Mouse (Mus musculus): ENCODE measurements around the gene Pnpla2. TPM values are rescaled to one million over a fixed set of nuclear protein-coding genes. Genes with fewer than 3 reads are reported as not detected.

Gene Pnpla2
- total and polyA plus RNA-seq, 3 experiments = 398 to 669 (median 572) TPM

DNA sequence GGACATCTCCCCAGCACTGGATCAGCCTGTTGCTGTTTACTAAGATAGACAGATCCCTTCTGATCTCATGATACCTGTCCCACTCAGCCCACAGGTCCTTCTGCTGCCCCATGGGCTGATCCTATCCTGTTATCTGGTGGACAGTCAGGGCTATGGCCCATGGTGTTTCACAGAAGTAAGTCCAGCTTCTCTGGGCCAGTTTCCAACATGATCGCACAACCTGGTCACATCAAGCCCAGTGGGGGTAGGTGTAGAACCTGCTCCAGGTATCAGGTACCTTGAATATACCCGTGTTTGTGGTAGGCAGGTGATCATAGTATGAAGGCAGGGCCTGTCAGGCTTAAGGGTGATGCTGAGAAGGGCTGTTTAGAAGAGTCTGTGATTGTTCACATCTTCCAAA, 40.4 kb downstream of the Pnpla2 start:
- H3K9ac ChIP-seq (ENCODE audit: low read depth, low read length) = no peak overlapping the region
- no peaks in the 10 kb centered on the region for H3K27me3 ChIP-seq (ENCODE audit: control insufficient read depth, insufficient read depth, low read length)
- no peak overlapping the region for H3K4me3 ChIP-seq
- no peak for TF ChIP-seq CTCF (IDR thresholded peaks at IDR 0.05)
- TF ChIP-seq EP300 (IDR thresholded peaks at IDR 0.05; ENCODE audit: insufficient read depth, low read depth, low read length) = no peak
- no peak for DNase-seq
- no peaks in the 10 kb centered on the region; the same call in 1 of the 2 replicates for H3K36me3 ChIP-seq (ENCODE audit: control insufficient read depth, insufficient read depth, low read length)
- WGBS = 91% methylated on average over 2 of the region's 2 CpGs
- peaks cover 1% of the 10 kb centered on the region; the same call in 1 of the 2 replicates for H3K4me1 ChIP-seq (ENCODE audit: control insufficient read depth, insufficient read depth, low read length)
- H3K79me2 ChIP-seq (replicated peaks; ENCODE audit: control insufficient read depth, insufficient read depth, low read length) = no peaks in the 10 kb centered on the region
- intact Hi-C loops (cut with DNase I) = no loop called here
- no peak overlapping the region for H3K27ac ChIP-seq

DNA sequence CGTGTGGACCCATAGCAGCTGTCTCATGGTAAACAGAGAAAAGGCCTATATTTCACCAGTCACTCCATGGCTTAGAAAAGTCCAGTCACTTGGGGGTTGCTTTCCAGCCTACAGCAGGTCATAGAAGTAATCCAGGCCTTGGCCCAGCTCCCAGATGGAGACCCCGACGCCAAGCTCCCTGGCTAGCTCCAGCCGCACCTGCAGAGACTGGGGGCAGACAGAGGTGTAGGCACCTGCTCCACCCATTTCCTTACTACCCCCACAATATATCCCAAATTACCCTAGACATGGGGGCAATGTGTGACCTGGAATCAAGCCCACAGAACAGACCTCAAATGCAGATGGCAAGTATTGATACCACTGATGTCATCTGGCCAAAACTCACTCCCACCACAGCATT, 40.9 kb downstream of the Pnpla2 start:
- WGBS = 78% methylated on average over 4 of the region's 4 CpGs
- Histone ChIP-seq H3K4me1 (ENCODE audit: control insufficient read depth, insufficient read depth, low read length) (peaks cover 1% of the 10 kb centered on the region; the same call in 1 of the 2 replicates), H3K9ac (ENCODE audit: low read depth, low read length) (no peak overlapping the region), H3K27ac (no peak overlapping the region), H3K27me3 (ENCODE audit: control insufficient read depth, insufficient read depth, low read length) (no peaks in the 10 kb centered on the region), H3K79me2 (replicated peaks; ENCODE audit: control insufficient read depth, insufficient read depth, low read length) (no peaks in the 10 kb centered on the region), H3K36me3 (ENCODE audit: control insufficient read depth, insufficient read depth, low read length) (no peaks in the 10 kb centered on the region), H3K4me3 (no peak overlapping the region)
- intact Hi-C loops (cut with DNase I) = no loop called here
- TF ChIP-seq CTCF (IDR thresholded peaks at IDR 0.05) (no peak), POLR2A (IDR thresholded peaks at IDR 0.05; ENCODE audit: insufficient read depth, low read depth, low read length) (no peak), EP300 (IDR thresholded peaks at IDR 0.05; ENCODE audit: insufficient read depth, low read depth, low read length) (no peak)
- DNase-seq = no peak

DNA sequence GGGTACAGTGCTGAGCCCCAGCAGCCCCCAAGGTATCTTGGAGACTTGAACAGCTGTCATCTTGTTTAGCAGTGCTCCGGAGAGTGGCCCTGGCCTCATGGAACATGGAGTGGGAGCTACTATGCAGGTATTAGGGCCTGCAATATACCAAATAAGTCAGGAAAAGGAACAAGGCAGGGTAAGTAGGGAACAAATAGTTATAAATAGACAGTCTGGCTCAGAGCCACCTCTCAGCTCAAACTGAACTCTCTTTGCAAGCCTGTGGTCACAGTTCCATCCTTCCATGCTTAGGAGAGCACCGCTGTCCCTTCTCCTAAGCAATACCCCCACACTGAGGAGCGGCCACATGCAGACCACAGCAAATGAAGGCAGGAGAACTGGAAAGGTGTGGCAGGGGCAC, 42.6 kb downstream of the Pnpla2 start:
- Histone ChIP-seq H3K79me2 (replicated peaks; ENCODE audit: control insufficient read depth, insufficient read depth, low read length) (no peaks in the 10 kb centered on the region), H3K27me3 (ENCODE audit: control insufficient read depth, insufficient read depth, low read length) (no peaks in the 10 kb centered on the region), H3K9ac (ENCODE audit: low read depth, low read length) (no peak overlapping the region), H3K36me3 (ENCODE audit: control insufficient read depth, insufficient read depth, low read length) (no peaks in the 10 kb centered on the region), H3K4me1 (ENCODE audit: control insufficient read depth, insufficient read depth, low read length) (peaks cover 1% of the 10 kb centered on the region; the same call in 1 of the 2 replicates), H3K27ac (peak overlapping the region; percentile 61), H3K4me3 (no peak overlapping the region)
- intact Hi-C loops (cut with DNase I) = no loop called here
- TF ChIP-seq EP300 (IDR thresholded peaks at IDR 0.05; ENCODE audit: insufficient read depth, low read depth, low read length) = no peak
- TF ChIP-seq POLR2A (IDR thresholded peaks at IDR 0.05; ENCODE audit: insufficient read depth, low read depth, low read length) = no peak
- TF ChIP-seq CTCF (IDR thresholded peaks at IDR 0.05) = no peak
- WGBS = 56% methylated on average over 3 of the region's 3 CpGs
- no peak for DNase-seq

DNA sequence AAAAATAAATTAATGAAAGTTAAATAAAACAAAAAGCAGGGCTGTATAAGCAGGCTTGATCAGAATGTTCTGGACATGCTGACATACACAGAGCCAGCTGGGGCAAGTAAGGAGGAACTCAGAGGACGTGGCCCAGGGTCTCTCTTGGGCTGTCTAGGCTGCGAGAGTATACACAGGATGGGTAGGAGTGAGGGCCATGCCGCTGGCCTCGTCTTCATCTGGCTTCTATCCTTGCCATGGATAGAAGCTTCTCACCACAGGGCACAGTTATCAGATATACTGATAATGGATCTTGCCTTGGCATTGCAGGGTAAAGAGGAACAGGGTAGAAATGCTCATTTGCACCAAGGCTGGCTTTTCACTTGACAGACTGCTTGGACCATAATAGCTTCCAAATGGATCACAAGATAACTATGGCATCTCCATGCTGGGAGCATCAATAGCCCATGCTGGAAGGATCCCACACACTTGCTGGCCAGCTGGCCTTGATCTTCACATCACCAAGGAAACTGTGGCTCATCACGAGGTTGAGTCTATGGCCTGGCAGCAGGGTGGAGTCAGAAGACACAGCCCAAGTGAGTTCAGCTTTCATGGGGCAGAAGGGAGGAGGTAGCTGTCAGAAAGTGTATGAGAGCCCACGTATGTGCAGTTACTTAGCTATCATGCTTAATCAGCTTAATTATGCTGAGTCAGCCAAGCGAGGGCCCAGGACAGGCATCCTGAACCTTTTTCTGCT, 47.0 kb downstream of the Pnpla2 start:
- TF ChIP-seq POLR2A (IDR thresholded peaks at IDR 0.05; ENCODE audit: insufficient read depth, low read depth, low read length) (no peak), CTCF (IDR thresholded peaks at IDR 0.05) (no peak), EP300 (IDR thresholded peaks at IDR 0.05; ENCODE audit: insufficient read depth, low read depth, low read length) (no peak)
- intact Hi-C loops (cut with DNase I) = no loop called here

DNA sequence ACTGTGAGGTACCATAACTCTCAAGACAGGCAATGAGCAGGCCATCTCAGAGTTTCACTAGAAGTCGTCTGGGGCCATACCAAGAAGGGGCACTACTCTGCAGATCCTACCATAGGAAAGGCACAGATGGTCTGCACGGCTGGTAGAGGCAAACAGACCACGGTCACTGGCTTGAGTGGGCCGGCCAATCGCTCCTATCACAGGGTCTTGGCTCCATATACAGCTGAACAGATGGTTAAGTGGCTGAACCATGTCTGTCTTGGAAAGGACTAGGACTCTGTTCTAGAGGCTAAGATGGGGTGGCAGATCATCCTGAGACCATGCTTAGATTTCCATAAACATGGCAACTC, 47.5 kb downstream of the Pnpla2 start:
- H3K9ac ChIP-seq (ENCODE audit: low read depth, low read length) = no peak overlapping the region
- H3K4me3 ChIP-seq = no peak overlapping the region
- H3K27ac ChIP-seq = no peak overlapping the region
- intact Hi-C loops (cut with DNase I) = no loop called here
- WGBS = 97% methylated on average over 5 of the region's 5 CpGs
- no peaks in the 10 kb centered on the region for H3K79me2 ChIP-seq (replicated peaks; ENCODE audit: control insufficient read depth, insufficient read depth, low read length)
- no peak for TF ChIP-seq POLR2A (IDR thresholded peaks at IDR 0.05; ENCODE audit: insufficient read depth, low read depth, low read length)
- TF ChIP-seq CTCF (IDR thresholded peaks at IDR 0.05) = no peak
- TF ChIP-seq EP300 (IDR thresholded peaks at IDR 0.05; ENCODE audit: insufficient read depth, low read depth, low read length) = no peak
- no peaks in the 10 kb centered on the region for H3K36me3 ChIP-seq (ENCODE audit: control insufficient read depth, insufficient read depth, low read length)
- H3K27me3 ChIP-seq (ENCODE audit: control insufficient read depth, insufficient read depth, low read length) = no peaks in the 10 kb centered on the region
- no peak for DNase-seq
- peaks cover 1% of the 10 kb centered on the region; the same call in 1 of the 2 replicates for H3K4me1 ChIP-seq (ENCODE audit: control insufficient read depth, insufficient read depth, low read length)

More for the DNA sequence above, 47.0 kb downstream of the Pnpla2 start:
- DNase-seq = no peak
- Histone ChIP-seq H3K9ac (ENCODE audit: low read depth, low read length) (no peak overlapping the region), H3K27ac (no peak overlapping the region), H3K4me3 (no peak overlapping the region), H3K4me1 (ENCODE audit: control insufficient read depth, insufficient read depth, low read length) (peaks cover 1% of the 10 kb centered on the region; the same call in 1 of the 2 replicates), H3K27me3 (ENCODE audit: control insufficient read depth, insufficient read depth, low read length) (no peaks in the 10 kb centered on the region), H3K36me3 (ENCODE audit: control insufficient read depth, insufficient read depth, low read length) (no peaks in the 10 kb centered on the region), H3K79me2 (replicated peaks; ENCODE audit: control insufficient read depth, insufficient read depth, low read length) (no peaks in the 10 kb centered on the region)
- 88% methylated on average over 7 of the region's 7 CpGs for WGBS

DNA sequence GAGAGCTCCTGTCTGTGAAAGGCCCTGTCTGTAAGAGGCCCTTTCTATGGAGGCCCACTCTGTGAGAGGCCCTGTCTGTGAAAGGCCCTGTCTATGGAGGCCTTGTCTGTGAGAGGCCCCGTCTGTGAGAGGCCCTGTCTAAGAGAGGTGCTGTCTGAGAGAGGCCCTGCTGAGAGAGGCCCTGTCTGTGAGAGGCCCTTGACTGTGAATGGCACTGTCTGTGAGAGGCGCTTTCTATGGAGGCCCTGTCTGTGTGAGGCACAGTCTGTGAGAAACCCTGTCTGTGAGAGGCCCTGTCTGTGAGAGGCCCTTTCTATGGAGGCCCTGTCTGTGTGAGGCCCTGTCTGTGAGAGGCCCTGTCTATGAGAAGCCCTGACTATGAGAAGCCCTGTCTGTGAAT, 51.3 kb downstream of the Pnpla2 start:
- H3K9ac ChIP-seq (ENCODE audit: low read depth, low read length) = no peak overlapping the region
- WGBS = 98% methylated on average over 2 of the region's 2 CpGs
- H3K27ac ChIP-seq = no peak overlapping the region

More for the DNA sequence above, 51.3 kb downstream of the Pnpla2 start:
- no peaks in the 10 kb centered on the region; the same call in 1 of the 2 replicates for H3K4me1 ChIP-seq (ENCODE audit: control insufficient read depth, insufficient read depth, low read length)
- no peaks in the 10 kb centered on the region for H3K36me3 ChIP-seq (ENCODE audit: control insufficient read depth, insufficient read depth, low read length)
- H3K27me3 ChIP-seq (ENCODE audit: control insufficient read depth, insufficient read depth, low read length) = no peaks in the 10 kb centered on the region
- no peaks in the 10 kb centered on the region for H3K79me2 ChIP-seq (replicated peaks; ENCODE audit: control insufficient read depth, insufficient read depth, low read length)
- intact Hi-C loops (cut with DNase I) = no loop called here
- no peak for DNase-seq
- TF ChIP-seq POLR2A (IDR thresholded peaks at IDR 0.05; ENCODE audit: insufficient read depth, low read depth, low read length) = no peak
- TF ChIP-seq EP300 (IDR thresholded peaks at IDR 0.05; ENCODE audit: insufficient read depth, low read depth, low read length) = no peak
- no peak for TF ChIP-seq CTCF (IDR thresholded peaks at IDR 0.05)
- no peak overlapping the region for H3K4me3 ChIP-seq

All from heart, adult 2 months (tissue).